Mouse (Mus musculus) brain, embryonic 14.5 days (tissue): ENCODE measurements around the gene Rdh16f2.

Source experiments
- CTCF ChIP-seq: fragments of 200-500 bp; IDR thresholded peaks from 2 replicates; pipeline ENCODE4 v1.5.1; 2012; ENCODE audit warnings: inconsistent platforms, mild to moderate bottlenecking, moderate library complexity, borderline replicate concordance; ENCODE audit not compliant: insufficient read depth, insufficient read length; ENCODE audit errors: extremely low read depth
- POLR2A ChIP-seq: fragments of 200-500 bp; IDR thresholded peaks from 2 replicates; pipeline ENCODE4 v1.6.1; 2012; ENCODE audit warnings: mild to moderate bottlenecking, inconsistent platforms, borderline replicate concordance; ENCODE audit not compliant: poor library complexity, insufficient read depth, insufficient read length, severe bottlenecking; ENCODE audit errors: extremely low read depth

- no peak for TF ChIP-seq POLR2A
- no peak for TF ChIP-seq CTCF
Observed at GRCm38 (mm10) chr10:127877681-127878080, 11.4 kb downstream of the Rdh16f2 start.
